In the genomic region with DNA sequence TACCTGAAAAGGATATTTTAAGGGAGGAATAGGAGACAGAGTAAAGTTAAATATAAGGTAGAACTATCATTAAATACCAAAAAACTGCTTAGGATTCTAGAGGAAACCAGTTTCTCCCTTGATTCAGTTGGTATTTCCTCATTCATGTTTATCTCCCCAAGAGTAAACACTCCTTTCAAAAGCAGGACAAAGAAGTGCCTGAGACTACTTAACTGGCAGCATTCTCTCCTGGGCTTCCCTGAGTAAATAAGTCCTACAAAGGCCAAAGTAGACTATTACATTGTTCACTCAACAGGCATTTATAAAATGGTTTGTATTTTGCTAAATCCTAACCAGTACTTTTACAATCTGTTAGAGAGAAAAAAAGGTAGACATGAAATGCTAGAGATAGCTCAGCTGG, we compare ENCODE assay signal across 22 mouse cellular contexts. TPM values are rescaled to one million over a fixed set of nuclear protein-coding genes. Genes with fewer than 3 reads are reported as not detected.
A peak's percentile ranks its signal among the peaks of the same experiment; 100 is the strongest.
DNase-seq lines count a peak whose midpoint lies in the region; TF ChIP-seq lines count a peak whose summit lies in the region.
"Had no signal": no experiment of that assay in that cellular context is flagged by ENCODE, and none has a peak within 500 bp of the region (broad histone marks: within the 10 kb centered on the region; RNA-seq: fewer than 3 reads in every experiment).

No protein-coding gene starts in this region.

- no peak for TF ChIP-seq CTCF in layer of hippocampus, adult 2 months (conservative IDR thresholded peaks at IDR 0.05)

- H3K27ac ChIP-seq in layer of hippocampus, adult 2 months, result peak overlapping the region; percentile 43; the same call in 1 of the 2 replicates
- H3K27ac ChIP-seq: forebrain, embryonic 15.5 days; heart, adult 2 months; hindbrain, embryonic 13.5 days; limb, embryonic 13.5 days; liver, embryonic 12.5 days; midbrain, embryonic 10.5 days; midbrain, embryonic 15.5 days; neural tube, embryonic 15.5 days had no signal

- peak; percentile 23 for DNase-seq in embryo, embryonic 9.5 days (ENCODE audit: extremely low spot score)
- no peak for DNase-seq in embryo, embryonic 10.5 days (ENCODE audit: low spot score)
- DNase-seq in layer of hippocampus, adult 2 months (ENCODE audit: low spot score in 2 of 2), result no peak
- DNase-seq in layer of hippocampus, adult 18-20 months (ENCODE audit: low spot score in 2 of 2), result no peak
- DNase-seq in lung, postnatal 25 days (ENCODE audit: low spot score), result peak; percentile 18
- DNase-seq in lung, postnatal 14 days, result no peak
- no peak for DNase-seq in right cerebral cortex, postnatal 10 days (ENCODE audit: low spot score in 2 of 2)
- DNase-seq in retina, postnatal 1 day, result no peak
- DNase-seq: adrenal gland, adult 8-10 months; cerebellum, adult 2 months; cerebellum, postnatal 14 days; kidney, adult 8-10 months; kidney, postnatal 10 days; spleen, adult 18-20 months had no signal

- no peak overlapping the region; the same call in 1 of the 2 replicates for H3K4me3 ChIP-seq in layer of hippocampus, adult 2 months
- H3K4me3 ChIP-seq: forebrain, embryonic 15.5 days; heart, adult 2 months; hindbrain, embryonic 13.5 days; limb, embryonic 13.5 days; liver, embryonic 12.5 days; midbrain, embryonic 10.5 days; midbrain, embryonic 15.5 days; neural tube, embryonic 15.5 days had no signal

RNA-seq across cellular contexts. Expression of gene Sik2, which starts 22.2 kb away (rescaled TPM):
- total RNA-seq in layer of hippocampus, adult 2 months (2021), result 10 to 100 TPM; 39.5 to 45.2 TPM
- 10 to 100 TPM; 42.6 to 48.2 TPM for total RNA-seq in layer of hippocampus, adult 18-20 months (2021)

Comparison
In these comparisons a context has a peak if more than half of its experiments do, and no peak if none do; other contexts are left out.
1. DNase-seq: peak in embryo, embryonic 9.5 days (single experiment) and lung, postnatal 25 days (single experiment); none in embryo, embryonic 10.5 days (single experiment), layer of hippocampus, adult 2 months (0 of 2), layer of hippocampus, adult 18-20 months (0 of 2), lung, postnatal 14 days (single experiment), right cerebral cortex, postnatal 10 days (0 of 2) and retina, postnatal 1 day (single experiment).